In the genomic region with DNA sequence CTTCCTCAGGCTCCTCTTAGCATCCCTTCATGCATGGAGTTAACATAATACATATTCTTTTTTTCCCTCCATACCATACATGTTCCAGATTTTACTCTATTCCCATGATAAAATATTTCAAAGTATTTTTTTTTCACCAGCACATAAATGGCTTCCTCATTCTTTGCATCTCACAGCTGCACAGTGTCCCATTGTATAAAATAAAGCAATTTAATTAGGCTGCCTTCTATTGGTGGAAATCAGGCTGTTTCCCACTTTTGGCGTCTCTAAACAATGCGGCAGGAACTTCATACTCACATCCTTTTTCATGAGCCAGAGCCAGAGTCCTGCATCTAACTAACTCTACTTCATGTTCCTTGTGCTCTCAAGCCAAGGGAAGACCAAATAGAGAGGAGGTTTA, we compare ENCODE assay signal across 18 mouse cellular contexts. TPM values are rescaled to one million over a fixed set of nuclear protein-coding genes. Genes with fewer than 3 reads are reported as not detected.
DNase-seq lines count a peak whose midpoint lies in the region; ATAC-seq and TF ChIP-seq lines count a peak whose summit lies in the region.
"Had no signal": no experiment of that assay in that cellular context is flagged by ENCODE, and none has a peak within 500 bp of the region (broad histone marks: within the 10 kb centered on the region; RNA-seq: fewer than 3 reads in every experiment).

No protein-coding gene starts in this region.

- H3K4me3 ChIP-seq in forebrain, embryonic 14.5 days (ENCODE audit: low read depth, low read length) = no peak overlapping the region
- H3K4me3 ChIP-seq in forebrain, embryonic 10.5 days = no peak overlapping the region
- H3K4me3 ChIP-seq in heart, embryonic 13.5 days = no peak overlapping the region
- H3K4me3 ChIP-seq in kidney, postnatal 0 days (replicated peaks; ENCODE audit: low read depth, low read length) = no peak overlapping the region
- H3K4me3 ChIP-seq: embryonic facial prominence, embryonic 12.5 days; forebrain, embryonic 12.5 days; hindbrain, embryonic 10.5 days; intestine, embryonic 15.5 days had no signal

- H3K9ac ChIP-seq in forebrain, embryonic 14.5 days (ENCODE audit: low read length) = no peak overlapping the region
- H3K9ac ChIP-seq in heart, embryonic 13.5 days = no peak overlapping the region
- no peak overlapping the region for H3K9ac ChIP-seq in kidney, postnatal 0 days (ENCODE audit: low read depth, low read length)
- H3K9ac ChIP-seq: embryonic facial prominence, embryonic 12.5 days; forebrain, embryonic 12.5 days; hindbrain, embryonic 14.5 days; intestine, embryonic 15.5 days had no signal

- H3K27ac ChIP-seq in forebrain, embryonic 14.5 days (ENCODE audit: low read depth, low read length) = no peak overlapping the region
- H3K27ac ChIP-seq in forebrain, embryonic 10.5 days = no peak overlapping the region
- 0 out of 2 replicates have a peak overlapping the region, but pooled peaks have one; percentile 36 for H3K27ac ChIP-seq in heart, embryonic 13.5 days (replicated peaks)
- no peak overlapping the region for H3K27ac ChIP-seq in kidney, postnatal 0 days
- H3K27ac ChIP-seq: embryonic facial prominence, embryonic 12.5 days; forebrain, embryonic 12.5 days; hindbrain, embryonic 10.5 days; hindbrain, embryonic 14.5 days; intestine, embryonic 15.5 days had no signal

- ATAC-seq in forebrain, embryonic 14.5 days = no peak
- no peak for ATAC-seq in heart, embryonic 13.5 days (ENCODE audit: extremely low read depth, insufficient number of reproducible peaks, low FRiP score, low TSS enrichment)
- ATAC-seq in kidney, postnatal 0 days (replicated peaks; ENCODE audit: low FRiP score, low read depth) = no peak
- ATAC-seq: intestine, embryonic 15.5 days had no signal

- peak; percentile 16 for DNase-seq in forebrain, embryonic 14.5 days (ENCODE audit: low spot score)
- no peak for DNase-seq in forebrain, embryonic 10.5 days (ENCODE audit: extremely low spot score, low spot score)
- DNase-seq in heart, postnatal 10 days = no peak
- DNase-seq in kidney, postnatal 0 days (ENCODE audit: low spot score) = peak; percentile 55
- DNase-seq in kidney, adult 8-10 months = no peak
- no peak for DNase-seq in gastrocnemius, postnatal 14 days
- DNase-seq: adrenal gland, postnatal 10 days; cerebellum, adult 11-12 months; cerebellum, adult 9-10 months; cerebellum, postnatal 25 days; gastrocnemius, postnatal 25 days; kidney, adult 18-20 months had no signal

- H3K4me1 ChIP-seq in forebrain, embryonic 14.5 days (ENCODE audit: control insufficient read depth, insufficient read depth, low read length) = no peaks in the 10 kb centered on the region
- peaks cover 10% of the 10 kb centered on the region for H3K4me1 ChIP-seq in forebrain, embryonic 10.5 days
- peaks cover 50% of the 10 kb centered on the region for H3K4me1 ChIP-seq in heart, embryonic 13.5 days
- H3K4me1 ChIP-seq in kidney, postnatal 0 days (replicated peaks; ENCODE audit: insufficient read depth, low read length) = no peaks in the 10 kb centered on the region

- no peaks in the 10 kb centered on the region for H3K27me3 ChIP-seq in forebrain, embryonic 14.5 days (replicated peaks; ENCODE audit: control insufficient read depth, insufficient read depth, low read length)
- H3K27me3 ChIP-seq in forebrain, embryonic 10.5 days (ENCODE audit: poor library complexity, severe bottlenecking) = no peaks in the 10 kb centered on the region
- H3K27me3 ChIP-seq in heart, embryonic 13.5 days (replicated peaks) = no peaks in the 10 kb centered on the region
- no peaks in the 10 kb centered on the region for H3K27me3 ChIP-seq in kidney, postnatal 0 days (ENCODE audit: insufficient read depth, low read length)
- H3K27me3 ChIP-seq: embryonic facial prominence, embryonic 12.5 days; forebrain, embryonic 12.5 days; intestine, embryonic 15.5 days had no signal

- intact Hi-C loops in heart, postnatal 10 days (cut with DNase I) = loop anchor here (2.0 to 5.0 kb wide), 3 partner anchors 57 to 154 kb away; a partner anchor contains a TSS
- intact Hi-C loops in gastrocnemius, postnatal 14 days (cut with DNase I; ENCODE audit: low total_unique reads) = loop anchor here (5.0 kb wide), 1 partner anchor 157 kb away; no protein-coding TSS in a partner anchor

- H3K36me3 ChIP-seq in forebrain, embryonic 14.5 days (ENCODE audit: control insufficient read depth, insufficient read depth, low read length) = no peaks in the 10 kb centered on the region
- H3K36me3 ChIP-seq in forebrain, embryonic 10.5 days (replicated peaks) = no peaks in the 10 kb centered on the region
- H3K36me3 ChIP-seq in heart, embryonic 13.5 days = no peaks in the 10 kb centered on the region
- no peaks in the 10 kb centered on the region for H3K36me3 ChIP-seq in kidney, postnatal 0 days (ENCODE audit: insufficient read depth, low read length)
- H3K36me3 ChIP-seq: embryonic facial prominence, embryonic 12.5 days; forebrain, embryonic 12.5 days; hindbrain, embryonic 10.5 days; intestine, embryonic 15.5 days had no signal

- H3K4me2 ChIP-seq in forebrain, embryonic 14.5 days (ENCODE audit: low read length) = no peak overlapping the region
- no peak overlapping the region for H3K4me2 ChIP-seq in heart, embryonic 13.5 days
- H3K4me2 ChIP-seq in kidney, postnatal 0 days (ENCODE audit: low read length) = no peak overlapping the region
- H3K4me2 ChIP-seq: embryonic facial prominence, embryonic 12.5 days; forebrain, embryonic 12.5 days; hindbrain, embryonic 14.5 days; intestine, embryonic 15.5 days had no signal

- H3K9me3 ChIP-seq in forebrain, embryonic 14.5 days (replicated peaks; ENCODE audit: control insufficient read depth, low read length) = no peaks in the 10 kb centered on the region
- no peaks in the 10 kb centered on the region for H3K9me3 ChIP-seq in forebrain, embryonic 10.5 days
- H3K9me3 ChIP-seq in heart, embryonic 13.5 days = 0 out of 2 replicates have a peak, but pooled peaks cover 4% of the 10 kb centered on the region
- H3K9me3 ChIP-seq in kidney, postnatal 0 days (replicated peaks; ENCODE audit: low read length) = no peaks in the 10 kb centered on the region
- H3K9me3 ChIP-seq: embryonic facial prominence, embryonic 12.5 days; forebrain, embryonic 12.5 days; hindbrain, embryonic 10.5 days; intestine, embryonic 15.5 days had no signal

- 39% methylated on average over 2 of the region's 2 CpGs for WGBS in forebrain, embryonic 14.5 days
- WGBS in forebrain, embryonic 10.5 days = 83% methylated on average over 2 of the region's 2 CpGs
- WGBS in heart, embryonic 13.5 days = 78% methylated on average over 2 of the region's 2 CpGs
- 43% methylated on average over 2 of the region's 2 CpGs for WGBS in kidney, postnatal 0 days

- no peak for TF ChIP-seq CTCF in kidney, postnatal 0 days (IDR thresholded peaks at IDR 0.05; ENCODE audit: low read depth)

RNA-seq across cellular contexts. Expression of a gene that starts 54.9 kb away (rescaled TPM):
- 9.8 and 14.2 TPM in 2 replicates for polyA plus RNA-seq in forebrain, embryonic 14.5 days (2014; fragmentation: Nextera tagmentation; extraction: Ambion mirVana)
- 24.9 and 25.1 TPM in 2 replicates for polyA plus RNA-seq in forebrain, embryonic 10.5 days (2016; fragmentation: Nextera tagmentation; extraction: Ambion mirVana)
- 41.8 and 45.2 TPM in 2 replicates for polyA plus RNA-seq in heart, embryonic 13.5 days (2015; fragmentation: Nextera tagmentation; extraction: Ambion mirVana)
- total RNA-seq in heart, postnatal 10 days (2021) = 10 to 100 TPM; 94.0 to 95.4 TPM
- 24.3 and 27.9 TPM in 2 replicates for polyA plus RNA-seq in kidney, postnatal 0 days (2015; fragmentation: Nextera tagmentation; extraction: Ambion mirVana)
- 10 to 100 TPM; 65.0 to 73.0 TPM for total RNA-seq in gastrocnemius, postnatal 14 days (2021)

Comparison
In these comparisons a context has a peak if more than half of its experiments do, and no peak if none do; other contexts are left out.
1. DNase-seq: peak in forebrain, embryonic 14.5 days (single experiment) and kidney, postnatal 0 days (single experiment); none in forebrain, embryonic 10.5 days (single experiment), heart, postnatal 10 days (0 of 2), kidney, adult 8-10 months (0 of 2) and gastrocnemius, postnatal 14 days (single experiment).